14 mouse cellular contexts compared by ENCODE assay signal in genomic region chr5:20362154-20362553, GRCm38 (mm10).
"Had no signal": no experiment of that assay in that cellular context is flagged by ENCODE, and none has a peak within 500 bp of the region (broad histone marks: within the 10 kb centered on the region; RNA-seq: fewer than 3 reads in every experiment).

No protein-coding gene starts in this region.

- H3K27ac ChIP-seq: intestine, embryonic 15.5 days; kidney, embryonic 15.5 days; limb, embryonic 10.5 days; liver, embryonic 15.5 days; midbrain, embryonic 10.5 days; neural tube, embryonic 12.5 days had no signal

- H3K4me3 ChIP-seq: intestine, embryonic 15.5 days; kidney, embryonic 15.5 days; limb, embryonic 10.5 days; liver, embryonic 15.5 days; midbrain, embryonic 10.5 days; myocyte; neural tube, embryonic 12.5 days had no signal

- H3K27me3 ChIP-seq: intestine, embryonic 15.5 days; kidney, embryonic 15.5 days; liver, embryonic 15.5 days; neural tube, embryonic 12.5 days had no signal

- ATAC-seq: intestine, embryonic 15.5 days; lung, postnatal 0 days had no signal

- H3K4me1 ChIP-seq: intestine, embryonic 15.5 days; kidney, embryonic 15.5 days; limb, embryonic 10.5 days; liver, embryonic 15.5 days; midbrain, embryonic 10.5 days; neural tube, embryonic 12.5 days had no signal

- DNase-seq: kidney, adult 18-20 months; kidney, postnatal 14 days; lung, adult 2 months; lung, postnatal 4 days; midbrain, embryonic 14.5 days; right cerebral cortex, postnatal 14 days had no signal

- H3K36me3 ChIP-seq: intestine, embryonic 15.5 days; kidney, embryonic 15.5 days; limb, embryonic 10.5 days; liver, embryonic 15.5 days; midbrain, embryonic 10.5 days; neural tube, embryonic 12.5 days had no signal
